Mouse (Mus musculus) urinary bladder, postnatal 10 days (tissue): ENCODE measurements around the gene 6430550D23Rik.
A peak's percentile ranks its signal among the peaks of the same experiment; 100 is the strongest.

Experiments
- DNase-seq: peaks from one replicate; pipeline ENCODE4 v3.0.0; 2022; ENCODE audit warnings: low spot score

The 6430550D23Rik gene

GRCm38 (mm10) chr2:156007888-156008532 is at the start of gene 6430550D23Rik, which contains the start of gene Ergic3:
Gene 6430550D23Rik (minus strand): TSS chr2:156007977.
Gene Ergic3 (plus strand): TSS chr2:156008045.
- peak; percentile 88 for DNase-seq

DNA sequence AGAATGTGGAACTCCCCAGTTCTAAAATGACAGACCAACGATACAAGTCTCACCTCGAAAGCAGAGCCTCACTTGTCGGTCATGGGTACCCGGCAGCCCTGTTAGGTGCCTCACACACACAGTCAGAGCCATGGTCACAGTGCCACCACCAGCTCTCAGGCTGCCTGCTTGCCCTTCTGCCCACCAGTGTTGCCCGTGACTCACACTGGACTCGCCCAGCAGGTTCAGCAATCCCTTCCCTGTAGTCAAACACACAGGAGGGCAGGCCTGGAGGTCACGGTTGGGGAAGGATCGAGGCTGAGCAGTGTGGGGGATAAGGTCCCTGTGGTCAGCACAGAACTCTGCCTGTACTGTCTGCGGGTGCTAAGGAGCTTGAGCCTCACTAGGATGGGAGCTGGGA is 45.0 kb upstream of the 6430550D23Rik start, which contains the start of gene Fer1l4:
Fer1l4 (minus strand) TSS at position 132 of the 400 bp plus-strand sequence.
- DNase-seq, result no peak

DNA sequence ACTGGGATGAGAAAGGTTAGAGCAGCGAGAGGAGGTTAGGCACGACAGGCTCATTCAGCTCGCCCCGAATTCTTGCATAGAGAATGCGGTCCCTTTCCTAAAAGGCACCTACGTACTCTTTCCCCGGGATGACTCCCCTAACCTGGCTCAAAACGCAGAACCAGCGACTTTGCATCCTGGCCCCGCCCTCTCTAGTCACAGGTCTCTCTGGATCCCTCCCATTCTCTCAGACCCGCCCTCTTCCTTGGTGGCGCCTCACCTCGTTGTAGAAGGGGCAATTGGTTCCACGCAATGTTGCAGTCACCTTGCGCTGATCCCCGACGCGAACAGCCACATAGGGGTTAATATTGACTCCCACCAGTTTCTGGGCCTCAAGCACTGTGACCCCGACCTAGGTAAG is 40.2 kb upstream of the 6430550D23Rik start:
- no peak for DNase-seq

- DNase-seq, result no peak
Observed at GRCm38 (mm10) chr2:156042903-156043302, 35.1 kb upstream of the 6430550D23Rik start.

GRCm38 (mm10) chr2:156039390-156039789 is 31.6 kb upstream of the 6430550D23Rik start:
- DNase-seq, result no peak

GRCm38 (mm10) chr2:156025482-156025881 is 17.7 kb upstream of the 6430550D23Rik start:
- no peak for DNase-seq

DNA sequence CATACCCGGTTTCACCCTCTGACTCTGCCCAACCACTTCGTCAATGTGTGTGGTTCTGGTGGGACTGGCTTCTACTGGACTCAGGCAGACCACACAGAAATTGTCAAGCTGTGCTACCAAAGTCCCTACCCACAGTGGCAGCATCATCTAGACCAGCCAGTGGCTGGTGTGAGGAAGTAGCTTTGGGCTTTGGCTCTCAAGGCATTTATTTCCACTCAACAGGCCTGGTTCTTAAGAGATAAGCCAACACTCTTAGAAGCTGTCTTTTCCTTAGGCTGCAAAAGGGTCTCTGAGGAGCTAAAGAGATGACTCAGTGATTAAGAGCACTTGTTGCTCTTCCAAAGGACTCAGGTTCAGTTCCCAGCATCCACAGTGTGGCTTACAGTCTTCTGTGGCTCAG is 14.0 kb upstream of the 6430550D23Rik start:
- no peak for DNase-seq

DNA sequence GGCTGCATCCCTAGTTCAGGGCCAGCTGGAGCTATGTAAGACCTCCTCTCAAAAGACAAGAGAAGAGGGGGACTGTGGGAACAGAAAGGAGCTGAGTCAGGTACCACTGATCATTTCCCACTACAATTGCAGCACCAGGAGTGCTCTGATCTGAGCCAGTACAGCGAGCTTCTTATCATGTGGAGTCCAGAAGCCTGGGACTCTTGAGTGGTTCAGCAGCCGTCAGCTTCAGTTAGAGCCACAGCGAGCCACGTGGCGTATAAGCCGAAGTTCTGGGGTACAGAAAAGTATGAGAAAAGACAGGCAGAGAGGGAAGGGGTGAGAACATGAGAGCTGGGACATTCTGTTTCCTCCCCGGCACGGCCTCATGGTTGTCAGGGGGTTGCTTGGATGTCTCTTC is 13.4 kb upstream of the 6430550D23Rik start:
- no peak for DNase-seq

GRCm38 (mm10) chr2:156018106-156018505 is 10.3 kb upstream of the 6430550D23Rik start:
- no peak for DNase-seq

DNA sequence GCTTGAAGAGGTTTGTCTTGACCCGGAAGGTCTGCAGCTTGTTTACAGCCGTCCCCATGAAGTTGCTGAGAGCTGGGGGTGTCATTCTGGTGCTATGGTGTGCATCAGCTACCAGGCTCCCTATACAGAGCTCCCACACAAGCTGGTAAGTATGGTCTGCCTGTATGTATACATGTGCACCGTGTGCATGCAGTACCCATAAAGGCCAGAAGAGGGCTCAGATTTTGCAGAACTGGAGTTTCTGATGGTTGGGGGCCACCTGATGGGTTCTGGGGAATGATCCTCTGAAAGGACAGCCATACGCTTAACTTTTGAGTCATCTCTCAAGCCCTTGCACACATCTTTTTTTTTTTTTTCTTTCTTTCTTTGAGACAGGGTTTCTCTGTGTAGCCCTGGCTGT is 2.4 kb downstream of the 6430550D23Rik start:
- no peak for DNase-seq

DNA sequence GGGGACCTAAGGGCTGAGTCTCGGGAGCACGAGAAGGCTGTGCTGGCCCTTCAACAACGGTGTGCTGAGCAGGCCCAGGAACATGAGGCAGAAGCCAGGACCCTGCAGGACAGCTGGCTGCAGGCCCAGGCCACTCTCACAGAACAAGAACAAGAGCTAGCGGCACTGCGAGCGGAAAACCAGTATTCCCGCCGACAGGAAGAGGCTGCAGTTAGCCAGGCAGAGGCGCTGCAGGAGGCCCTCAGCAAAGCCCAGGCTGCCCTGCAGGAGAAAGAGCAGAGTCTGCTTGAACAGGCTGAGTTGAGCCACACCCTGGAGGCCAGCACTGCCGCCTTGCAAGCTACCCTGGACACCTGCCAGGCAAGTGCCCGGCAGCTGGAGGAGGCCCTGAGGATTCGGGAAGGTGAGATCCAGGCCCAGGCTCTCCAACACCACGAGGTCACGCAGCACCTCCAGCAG is 15.9 kb downstream of the 6430550D23Rik start:
- no peak for DNase-seq

- no peak for DNase-seq
Observed at GRCm38 (mm10) chr2:155991151-155991550, 16.6 kb downstream of the 6430550D23Rik start.

- DNase-seq, result no peak
Observed at GRCm38 (mm10) chr2:155989085-155989484, 18.7 kb downstream of the 6430550D23Rik start.

GRCm38 (mm10) chr2:155987131-155987530 is 20.6 kb downstream of the 6430550D23Rik start:
- no peak for DNase-seq

DNA sequence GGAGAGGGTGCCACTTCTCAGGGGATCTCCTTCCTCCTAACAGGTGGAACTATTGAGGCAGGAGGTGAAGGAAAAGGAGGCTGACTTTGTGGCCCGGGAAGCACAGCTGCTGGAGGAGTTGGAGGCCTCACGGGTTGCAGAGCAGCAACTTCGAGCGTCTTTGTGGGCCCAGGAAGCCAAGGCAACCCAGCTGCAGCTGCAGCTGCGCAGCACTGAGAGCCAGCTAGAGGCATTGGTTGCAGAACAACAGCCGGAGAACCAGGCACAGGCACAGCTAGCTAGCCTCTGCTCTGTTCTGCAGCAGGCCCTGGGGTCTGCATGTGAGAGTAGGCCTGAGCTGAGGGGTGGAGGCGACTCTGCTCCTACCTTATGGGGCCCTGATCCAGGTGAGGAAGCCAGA is 22.0 kb downstream of the 6430550D23Rik start:
- DNase-seq, result no peak

DNA sequence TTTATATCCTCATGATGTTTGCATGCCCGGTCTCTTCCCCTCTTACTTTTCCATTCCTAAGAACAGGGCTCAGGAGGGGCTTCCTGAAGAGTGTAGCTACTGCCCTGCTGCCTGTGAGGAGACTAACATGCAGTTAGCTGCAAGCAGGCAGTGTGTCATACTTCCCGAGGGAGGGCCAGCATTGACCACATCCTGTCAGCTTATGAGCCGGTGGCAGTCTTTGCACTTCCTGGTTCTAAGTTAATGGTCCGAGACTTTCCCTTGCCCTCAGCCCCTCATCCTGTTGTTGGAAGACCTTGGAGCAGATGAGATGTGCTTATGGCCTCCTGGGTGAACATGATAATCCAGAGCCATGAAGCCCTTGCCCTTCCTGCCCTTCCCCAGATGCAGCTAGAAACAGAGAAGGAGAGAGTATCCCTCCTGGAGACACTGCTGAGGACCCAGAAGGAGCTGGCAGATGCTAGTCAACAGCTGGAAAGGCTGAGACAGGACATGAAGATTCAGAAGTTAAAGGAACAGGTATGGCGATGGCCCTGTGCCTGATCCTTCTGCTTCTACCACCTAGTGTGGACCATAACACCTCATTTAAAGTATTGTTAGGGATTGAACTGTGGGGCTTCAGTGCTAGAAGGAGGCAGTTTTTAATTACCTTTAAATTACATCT is 28.3 kb downstream of the 6430550D23Rik start:
- no peak for DNase-seq

- no peak for DNase-seq
Observed at GRCm38 (mm10) chr2:155974087-155974731, 33.6 kb downstream of the 6430550D23Rik start.

GRCm38 (mm10) chr2:155973348-155973747 is 34.4 kb downstream of the 6430550D23Rik start:
- no peak for DNase-seq

DNA sequence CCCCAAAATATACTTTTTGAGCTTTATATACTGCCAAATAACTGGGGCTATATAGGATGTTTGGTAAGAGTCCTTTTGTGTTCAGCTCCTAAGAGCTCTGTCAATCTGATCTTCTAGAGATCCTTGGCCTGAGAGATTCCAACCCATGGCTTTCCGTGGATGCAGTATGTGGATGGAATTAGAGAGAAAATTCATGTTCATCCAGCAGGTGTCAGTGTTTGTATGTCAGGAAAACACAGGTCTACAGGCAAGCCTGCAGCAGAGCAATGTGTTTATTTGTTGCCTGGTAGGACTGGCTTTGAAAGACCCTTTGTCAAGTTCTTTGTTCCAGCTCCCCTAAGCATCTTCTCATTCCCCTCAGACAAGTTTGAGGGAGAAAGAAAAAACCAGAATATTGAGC is 44.8 kb downstream of the 6430550D23Rik start:
- DNase-seq, result no peak

- DNase-seq, result no peak
Observed at GRCm38 (mm10) chr2:155961862-155962261, 45.9 kb downstream of the 6430550D23Rik start.

DNA sequence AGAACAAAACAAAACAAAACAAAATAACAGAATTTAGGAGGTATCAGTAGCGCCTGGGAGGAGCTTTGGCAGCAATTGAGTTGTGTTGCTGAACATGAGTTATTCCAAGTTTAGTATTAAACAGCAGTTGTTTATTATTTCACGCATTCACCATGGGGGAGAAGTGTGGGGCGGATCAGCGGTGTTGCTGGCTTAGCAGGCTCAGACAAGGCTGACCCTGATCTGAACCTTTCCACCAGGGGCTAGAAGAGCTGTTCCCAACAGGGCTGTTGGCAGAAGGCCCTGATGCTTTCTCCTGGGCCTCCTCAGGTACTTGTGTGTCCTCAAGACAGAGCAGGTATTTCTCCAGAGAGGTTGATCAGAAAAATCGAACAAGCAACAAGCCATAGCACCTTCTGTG is 47.8 kb downstream of the 6430550D23Rik start:
- no peak for DNase-seq

- peak; percentile 62 for DNase-seq
Observed at GRCm38 (mm10) chr2:155956134-155957059, 51.4 kb downstream of the 6430550D23Rik start, which contains the start of gene Cep250. Gene Cep250 (plus strand): TSS chr2:155956458.
